Mouse (Mus musculus) liver, embryonic 14.5 days (tissue): ENCODE data around the gene Plagl1.

ENCODE experiments used
- CTCF ChIP-seq: IDR thresholded peaks from 2 replicates; pipeline ENCODE4 v1.5.1; 2016; ENCODE audit warnings: antibody characterized with exemption, low read depth, control low read depth
- EP300 ChIP-seq: IDR thresholded peaks from 2 replicates; pipeline ENCODE4 v1.6.1; 2016; ENCODE audit warnings: antibody characterized with exemption, low read depth

GRCm38 (mm10) chr10:13102360-13102759, 42.1 kb downstream of the Plagl1 start:
- no peak for TF ChIP-seq CTCF
- no peak for TF ChIP-seq EP300
